Mouse (Mus musculus) hematopoietic stem cell, adult 5-6 weeks (primary cell): ENCODE results near the gene Alg11. TPM values are rescaled to one million over a fixed set of nuclear protein-coding genes. Genes with fewer than 3 reads are reported as not detected.

Experiments
- ATAC-seq, 2 experiments: fragments of 125-278 bp in 1 of 2; replicated peaks in 1 of 2; 2 replicates each; pipeline ENCODE4 v1.8.0; 2016 to 2017; ENCODE audit warnings: inconsistent platforms in 2 of 2, mild to moderate bottlenecking in 2 of 2, moderate number of reproducible peaks in 2 of 2, low read depth in 1 of 2, moderate TSS enrichment in 1 of 2; ENCODE audit not compliant: low FRiP score in 2 of 2, poor library complexity in 2 of 2, severe bottlenecking in 2 of 2, insufficient read depth in 1 of 2, low TSS enrichment in 1 of 2
- total RNA-seq: library from RNA; stranded (forward); fragments of 172-1452, 232-1000 nt; gene quantifications from 2 replicates; pipeline ENCODE4 v1.2.3, GENCODE M21; 2017

Alg11 gene
- total RNA-seq, result 11.9 and 17.9 TPM in 2 replicates

DNA sequence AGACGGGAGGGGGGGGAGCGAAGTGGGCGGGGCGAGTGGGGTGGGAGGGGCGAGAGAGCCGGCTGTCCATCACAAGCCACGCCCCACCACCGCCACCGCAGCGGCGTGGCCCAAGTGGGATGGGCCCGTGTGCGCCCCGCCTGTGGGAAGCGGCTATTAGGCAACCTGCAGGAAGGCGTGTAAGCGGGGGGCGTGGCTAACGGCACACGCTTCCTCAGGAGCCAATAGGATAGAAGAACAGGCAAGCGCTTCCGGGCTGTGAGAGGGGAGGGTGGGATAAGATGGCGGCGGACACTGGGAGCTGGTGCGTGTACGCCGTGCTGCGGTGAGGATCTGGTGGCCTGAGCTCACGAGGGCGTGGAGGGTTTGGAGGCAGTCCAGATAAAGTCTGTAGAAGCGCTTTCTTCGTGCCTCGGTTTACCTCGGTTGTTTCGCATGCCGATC lies at the start of gene Alg11:
Gene Alg11, plus strand, starts transcription at position 276 of the 444 bp plus-strand sequence.
- ATAC-seq, result peak; percentile 97 to 98

GRCm38 (mm10) chr8:22013034-22013707 lies 47.4 kb upstream of the Alg11 start:
- peak; percentile 47 to 72; a peak in 2 of 4 replicates for ATAC-seq

DNA sequence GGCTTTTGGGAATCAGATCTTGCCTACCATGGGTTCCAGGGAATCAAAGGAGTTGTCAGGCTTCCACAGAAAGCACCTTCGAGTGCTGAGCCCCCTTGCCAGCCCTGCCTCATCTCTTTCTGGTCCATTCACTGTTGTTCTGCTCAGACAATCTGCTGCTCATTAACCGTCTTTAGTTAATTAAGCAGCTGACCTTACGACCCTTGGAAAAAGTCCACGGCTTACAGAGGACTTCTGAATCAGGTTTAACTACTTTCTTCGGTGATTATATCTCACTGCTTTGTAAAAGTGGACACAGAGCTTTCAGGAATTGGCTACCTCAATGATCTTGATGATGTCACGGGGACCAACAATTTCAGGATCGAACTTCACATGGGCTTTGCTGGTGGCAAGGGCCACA lies 42.8 kb upstream of the Alg11 start:
- ATAC-seq, result no peak

- no peak for ATAC-seq
These were observed 41.0 kb upstream of the Alg11 start for GRCm38 (mm10) chr8:22019498-22019897.

GRCm38 (mm10) chr8:22022244-22022643 lies 38.3 kb upstream of the Alg11 start:
- ATAC-seq, result no peak

DNA sequence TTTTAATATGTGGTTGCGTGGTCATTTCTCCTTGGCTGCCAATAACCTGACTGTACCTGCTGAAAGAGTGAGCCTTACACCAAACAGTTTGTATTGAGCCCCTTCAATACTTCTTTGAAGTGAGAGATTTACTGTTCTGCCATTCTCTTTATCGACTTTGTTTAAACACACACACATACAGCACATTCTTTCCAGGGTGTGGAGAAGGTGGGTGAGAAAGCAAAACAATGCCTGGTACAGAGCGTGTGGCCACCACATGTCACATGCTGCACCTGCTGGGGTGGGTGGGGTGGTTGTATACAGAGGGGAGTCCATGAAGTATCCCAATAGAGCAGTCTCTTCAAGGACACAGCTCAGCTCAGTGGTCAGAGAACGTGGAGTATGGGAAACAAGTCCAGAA lies 35.3 kb upstream of the Alg11 start:
- no peak for ATAC-seq

DNA sequence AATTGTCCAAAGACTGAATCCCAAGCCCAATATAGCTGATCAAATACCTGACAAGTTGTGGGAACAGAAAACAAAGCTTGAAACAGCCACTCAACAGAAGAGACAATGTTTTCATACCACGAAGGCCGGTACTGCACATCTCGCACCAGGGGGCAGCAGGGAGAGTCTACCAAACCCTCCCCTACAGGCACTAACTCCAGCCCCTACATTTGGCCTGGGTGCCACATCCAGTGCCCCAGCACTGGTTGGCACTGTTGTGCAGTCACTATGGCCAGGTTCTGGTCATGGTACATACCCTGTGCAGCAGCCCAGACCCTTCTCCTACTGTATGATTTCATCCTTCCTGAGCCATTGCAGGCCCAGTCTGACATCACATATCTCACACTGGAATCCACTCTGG lies 31.5 kb upstream of the Alg11 start:
- ATAC-seq, result peak; percentile 36 to 42; a peak in 2 of 4 replicates

GRCm38 (mm10) chr8:22030990-22031389 lies 29.5 kb upstream of the Alg11 start:
- ATAC-seq, result no peak

- ATAC-seq, result no peak
These were observed 24.4 kb upstream of the Alg11 start for GRCm38 (mm10) chr8:22036137-22036536.

GRCm38 (mm10) chr8:22037022-22037421 lies 23.5 kb upstream of the Alg11 start:
- no peak for ATAC-seq

DNA sequence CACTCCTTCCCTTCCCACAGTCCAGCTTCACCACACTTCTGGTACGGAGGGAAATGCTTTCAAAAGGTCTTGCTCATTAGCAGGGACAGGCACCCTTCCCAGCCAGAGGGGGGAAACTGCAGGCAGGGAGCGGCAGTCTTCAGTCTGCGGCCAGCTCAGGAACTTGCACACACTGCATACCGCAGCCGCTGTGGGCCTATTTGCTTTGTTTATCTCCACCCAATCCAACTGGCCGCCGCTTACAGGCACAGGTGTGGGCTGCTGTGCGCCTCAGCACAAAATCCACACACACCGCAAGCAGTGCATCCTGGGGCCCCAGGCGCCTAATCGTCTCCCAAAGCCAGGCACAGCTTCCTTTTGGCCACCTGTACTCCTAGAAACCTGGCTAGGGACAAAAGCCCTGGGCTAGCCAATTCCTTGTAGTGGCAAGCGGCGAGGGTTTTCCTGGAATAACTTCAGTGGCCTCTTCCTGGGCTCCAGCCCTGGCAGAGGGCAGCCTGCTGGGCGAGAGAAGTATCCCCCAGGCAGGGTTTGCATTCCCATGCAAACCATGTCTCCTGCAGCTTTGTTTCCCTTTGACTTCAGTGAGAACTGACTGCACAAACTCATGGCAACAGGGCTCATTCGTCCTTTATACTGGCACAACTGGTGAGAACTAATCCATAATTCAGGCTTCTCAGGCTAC lies 20.9 kb upstream of the Alg11 start:
- no peak for ATAC-seq

DNA sequence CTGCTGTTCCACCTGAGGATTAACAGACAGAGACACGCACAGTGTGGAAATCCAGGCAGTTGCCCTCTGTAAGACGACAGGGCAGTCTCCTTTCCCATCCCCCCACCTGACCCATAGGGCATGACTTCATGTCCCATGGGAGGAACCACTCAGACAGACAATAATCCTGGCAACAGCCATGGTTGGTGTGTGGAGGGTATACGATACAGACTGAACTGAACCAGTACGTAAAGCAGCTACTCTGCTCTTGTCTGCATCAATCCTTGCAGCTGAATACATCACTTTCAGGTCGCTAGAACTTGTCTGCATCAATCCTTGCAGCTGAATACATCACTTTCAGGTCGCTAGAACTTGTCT lies 20.4 kb upstream of the Alg11 start:
- no peak for ATAC-seq

GRCm38 (mm10) chr8:22042515-22042914 lies 18.0 kb upstream of the Alg11 start:
- ATAC-seq, result no peak

DNA sequence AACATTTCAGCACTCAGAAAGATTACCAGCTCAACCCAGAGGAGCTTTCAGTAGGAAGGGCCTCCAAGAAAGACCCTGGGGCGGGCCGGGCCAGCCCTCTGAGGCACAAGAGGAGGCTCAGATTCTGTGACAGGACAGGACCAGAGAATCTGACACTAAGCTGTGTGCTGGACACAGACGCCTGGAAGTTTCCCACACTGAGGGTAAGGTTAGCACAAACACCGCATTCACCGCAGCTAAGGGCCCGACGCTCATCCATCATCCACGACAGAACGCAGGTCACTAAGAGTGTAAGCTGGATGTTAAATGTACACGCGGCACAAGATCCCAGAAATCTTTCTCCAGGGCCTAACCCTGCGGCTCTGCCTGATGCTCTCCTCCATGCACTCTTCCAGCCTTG lies 16.8 kb upstream of the Alg11 start:
- ATAC-seq, result no peak

- ATAC-seq, result peak; percentile 94
These were observed 12.6 kb upstream of the Alg11 start for GRCm38 (mm10) chr8:22047699-22048464.

- no peak for ATAC-seq
These were observed 5.6 kb upstream of the Alg11 start for GRCm38 (mm10) chr8:22054674-22055491.

DNA sequence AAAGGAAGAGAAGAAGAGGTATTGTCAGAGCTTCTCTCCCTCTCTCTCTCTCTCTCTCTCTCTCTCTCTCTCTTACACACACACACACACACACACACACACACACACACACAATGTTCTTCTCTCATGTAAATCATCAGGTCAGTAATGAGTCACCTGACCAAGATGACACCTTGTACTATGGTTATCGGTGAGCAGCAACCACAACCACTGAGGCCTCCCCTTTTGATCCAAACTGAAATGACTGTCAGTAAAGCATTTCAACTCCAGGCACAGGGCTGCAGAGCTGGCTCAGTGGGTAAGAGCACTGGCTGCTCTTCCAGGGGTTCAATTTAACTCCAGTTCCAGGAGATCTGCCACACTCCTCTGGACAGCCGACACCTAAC lies 5.0 kb upstream of the Alg11 start:
- no peak for ATAC-seq
